Mouse (Mus musculus): ENCODE results near the gene Tubd1. TPM values are rescaled to one million over a fixed set of nuclear protein-coding genes. Genes with fewer than 3 reads are reported as not detected.

The Tubd1 gene
- polyA plus RNA-seq, 1 experiment from 2014 or later = 9.9 TPM

DNA sequence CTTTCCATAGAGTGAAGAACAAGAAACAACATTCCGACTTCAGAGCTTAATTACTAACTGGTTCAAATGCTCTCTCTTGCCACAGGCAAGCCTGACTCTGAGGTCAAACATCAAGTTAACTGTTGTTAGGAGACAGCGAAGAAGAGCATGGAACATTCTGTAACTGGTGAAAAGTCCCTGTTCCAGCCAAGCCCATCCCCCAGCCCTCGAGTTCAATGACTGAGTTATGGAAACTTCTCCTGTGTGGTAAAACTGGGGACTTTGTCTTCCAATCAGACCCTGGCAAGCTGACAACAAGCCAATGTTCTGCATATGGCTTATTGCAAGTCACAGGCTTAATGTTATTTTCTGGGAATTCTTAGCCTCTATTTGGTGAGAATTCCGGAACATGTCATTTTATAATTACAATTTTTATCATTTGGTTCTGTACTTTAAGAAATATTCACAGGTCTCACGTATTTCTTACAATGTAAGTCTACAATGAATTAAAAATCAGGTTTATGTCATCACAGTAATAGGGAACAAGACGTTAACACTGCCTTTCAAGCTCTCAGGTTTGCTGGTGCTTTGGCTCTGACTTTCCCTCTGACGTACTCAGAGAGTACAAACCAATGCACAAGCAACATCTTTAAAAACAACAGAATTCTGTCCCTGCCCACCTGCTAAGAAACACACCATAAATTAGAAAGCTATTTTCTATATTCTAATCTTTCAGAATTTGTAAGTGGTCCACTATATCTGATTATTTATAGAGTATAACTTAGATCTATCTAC lies 51.6 kb downstream of the Tubd1 start:
- H3K27me3 ChIP-seq = no peaks in the 10 kb centered on the region

DNA sequence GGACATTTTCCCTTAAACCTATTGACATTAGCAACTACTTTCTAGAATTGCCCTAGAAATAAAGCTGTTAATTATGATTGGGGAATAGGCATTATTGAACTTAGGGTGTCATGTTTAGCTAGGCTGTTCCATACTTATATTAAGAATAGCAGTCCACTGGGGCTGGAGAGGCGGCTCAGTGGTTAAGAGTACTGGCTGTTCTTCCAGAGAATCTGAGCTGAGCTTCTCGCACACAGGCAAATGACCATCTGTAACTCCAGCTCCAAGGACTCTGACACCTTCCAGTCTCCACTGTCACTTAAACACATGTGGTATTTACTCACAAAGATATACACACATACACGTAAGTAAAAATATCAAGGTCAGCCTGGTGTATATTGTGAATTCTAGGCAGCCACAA lies 52.2 kb downstream of the Tubd1 start:
- no peak for ATAC-seq
- Histone ChIP-seq H3K9me3 (replicated peaks) (no peaks in the 10 kb centered on the region), H3K9ac (no peak overlapping the region), H3K4me1 (peaks cover 5% of the 10 kb centered on the region; the same call in 1 of the 2 replicates), H3K4me2 (no peak overlapping the region), H3K36me3 (ENCODE audit: poor library complexity, severe bottlenecking) (no peaks in the 10 kb centered on the region; the same call in 1 of the 2 replicates), H3K27ac (no peak overlapping the region), H3K4me3 (no peak overlapping the region), H3K27me3 (no peaks in the 10 kb centered on the region)
- 93% methylated on average over 3 of the region's 3 CpGs for WGBS

More for the DNA sequence above, 51.6 kb downstream of the Tubd1 start:
- Histone ChIP-seq H3K9me3 (replicated peaks) (no peaks in the 10 kb centered on the region), H3K4me3 (no peak overlapping the region), H3K4me1 (peaks cover 5% of the 10 kb centered on the region; the same call in 1 of the 2 replicates), H3K4me2 (no peak overlapping the region), H3K27ac (no peak overlapping the region), H3K36me3 (ENCODE audit: poor library complexity, severe bottlenecking) (no peaks in the 10 kb centered on the region; the same call in 1 of the 2 replicates), H3K9ac (no peak overlapping the region)
- WGBS = 89% methylated on average over 7 of the region's 7 CpGs
- ATAC-seq = no peak

DNA sequence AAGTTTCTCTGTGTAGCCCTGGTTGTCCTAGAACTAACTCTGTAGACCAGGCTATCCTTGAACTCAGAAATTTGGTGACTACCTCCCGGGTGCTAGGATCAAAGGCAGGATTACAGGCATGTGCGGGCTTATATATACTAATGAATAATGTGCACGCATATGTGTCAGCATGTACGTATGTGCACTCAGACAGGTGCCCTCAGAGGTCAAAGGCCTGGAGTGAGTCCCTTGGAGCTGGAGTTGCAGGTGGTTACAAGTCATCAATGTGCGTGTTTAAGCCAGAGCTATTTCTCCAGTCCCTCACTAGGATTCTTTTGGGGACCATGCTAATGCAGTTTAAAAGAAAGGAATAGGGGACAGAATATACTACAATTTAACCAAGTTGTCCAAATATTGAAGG lies 53.4 kb downstream of the Tubd1 start:
- ATAC-seq = no peak
- WGBS = 91% methylated on average over 5 of the region's 5 CpGs
- H3K36me3 ChIP-seq (ENCODE audit: poor library complexity, severe bottlenecking) = no peaks in the 10 kb centered on the region; the same call in 1 of the 2 replicates
- H3K9ac ChIP-seq = no peak overlapping the region
- no peak overlapping the region for H3K4me3 ChIP-seq
- no peak overlapping the region for H3K4me2 ChIP-seq
- H3K9me3 ChIP-seq (replicated peaks) = no peaks in the 10 kb centered on the region
- H3K27ac ChIP-seq = no peak overlapping the region
- H3K27me3 ChIP-seq = no peaks in the 10 kb centered on the region
- H3K4me1 ChIP-seq = peaks cover 2% of the 10 kb centered on the region; the same call in 1 of the 2 replicates

DNA sequence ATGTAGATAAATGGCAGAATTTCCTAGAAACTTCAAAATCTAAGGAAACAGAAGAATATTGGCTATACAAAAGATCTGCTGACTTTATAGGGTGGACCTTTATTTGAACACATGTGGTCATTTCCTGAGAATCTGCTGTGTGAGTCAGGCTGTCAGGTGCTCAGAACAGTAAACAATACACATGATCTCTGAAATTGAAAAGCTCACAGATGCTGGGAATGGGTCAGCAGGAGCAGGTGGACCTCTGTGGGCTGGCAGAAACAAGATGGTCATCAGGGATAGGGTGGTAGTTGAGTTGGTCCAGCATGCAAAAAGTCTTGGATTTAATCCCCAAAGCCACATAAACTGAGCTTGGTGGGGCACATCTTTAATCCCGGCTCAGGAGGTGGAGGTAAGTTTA lies 53.8 kb downstream of the Tubd1 start:
- WGBS = 70% methylated on average over 1 of the region's 1 CpGs

DNA sequence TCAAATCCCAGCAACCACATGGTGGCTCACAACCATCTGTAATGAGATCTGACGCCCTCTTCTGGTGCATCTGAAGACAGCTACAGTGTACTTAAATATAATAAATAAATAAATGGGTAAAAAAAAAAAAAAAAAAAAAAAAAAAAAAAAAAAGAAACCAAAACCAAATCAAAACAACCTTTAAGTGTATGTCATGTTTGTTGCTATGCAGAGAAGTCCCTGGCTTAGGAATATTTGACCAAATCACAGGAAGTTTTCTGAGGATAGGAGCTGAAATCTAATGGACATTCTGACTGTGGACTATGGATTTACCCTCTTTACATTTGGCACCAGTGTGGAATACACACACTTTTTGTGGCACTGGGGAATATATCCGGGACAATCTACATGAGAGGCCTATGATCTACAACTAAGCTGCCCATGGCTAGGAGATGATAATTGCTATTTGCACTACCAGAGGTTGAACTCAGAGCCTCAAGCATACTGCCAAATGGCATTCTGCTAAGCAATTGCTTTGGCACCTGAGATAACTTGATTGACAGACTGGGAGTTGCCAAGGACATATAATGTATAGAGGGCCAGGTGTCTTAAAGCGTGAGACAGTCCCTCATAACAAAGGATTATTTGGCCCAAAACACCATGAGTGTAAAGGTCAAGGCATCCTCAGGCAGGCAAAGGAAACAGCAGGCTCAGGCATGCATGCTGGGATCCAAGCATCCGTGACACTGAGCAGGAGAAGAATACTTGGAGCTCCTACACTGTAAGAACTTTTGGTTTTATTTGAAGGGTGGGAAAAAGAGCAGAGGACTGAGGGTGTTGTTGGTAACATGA lies 54.8 kb downstream of the Tubd1 start:
- H3K27ac ChIP-seq = no peak overlapping the region
- H3K36me3 ChIP-seq (ENCODE audit: poor library complexity, severe bottlenecking) = peaks cover 2% of the 10 kb centered on the region; the same call in 1 of the 2 replicates
- no peak overlapping the region for H3K4me3 ChIP-seq
- no peak overlapping the region for H3K4me2 ChIP-seq
- H3K4me1 ChIP-seq = no peaks in the 10 kb centered on the region
- no peaks in the 10 kb centered on the region for H3K9me3 ChIP-seq (replicated peaks)
- 79% methylated on average over 4 of the region's 4 CpGs for WGBS
- H3K27me3 ChIP-seq = no peaks in the 10 kb centered on the region
- no peak for ATAC-seq
- H3K9ac ChIP-seq = no peak overlapping the region

More for the DNA sequence above, 53.8 kb downstream of the Tubd1 start:
- Histone ChIP-seq H3K9me3 (replicated peaks) (no peaks in the 10 kb centered on the region), H3K27ac (no peak overlapping the region), H3K9ac (no peak overlapping the region), H3K4me2 (no peak overlapping the region), H3K4me1 (no peaks in the 10 kb centered on the region; the same call in 1 of the 2 replicates), H3K4me3 (no peak overlapping the region), H3K36me3 (ENCODE audit: poor library complexity, severe bottlenecking) (no peaks in the 10 kb centered on the region; the same call in 1 of the 2 replicates), H3K27me3 (no peaks in the 10 kb centered on the region)
- no peak for ATAC-seq

DNA sequence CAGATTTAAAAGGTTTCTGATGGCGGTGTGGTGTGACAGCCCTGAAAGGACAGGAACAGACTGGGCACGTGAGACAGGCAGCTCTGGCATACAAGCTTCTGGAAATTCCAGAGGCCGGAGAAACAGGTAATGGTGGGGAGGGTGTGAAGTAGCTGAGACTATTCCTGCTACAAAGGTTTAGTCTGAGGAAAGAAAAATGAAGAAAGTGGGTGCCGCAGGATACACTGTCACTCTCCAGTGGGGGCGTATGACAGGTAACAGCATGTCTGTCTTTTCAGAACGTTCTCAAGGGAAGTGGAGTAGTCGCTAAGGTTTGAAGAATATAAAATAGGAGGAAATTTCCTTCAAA lies 55.4 kb downstream of the Tubd1 start:
- Histone ChIP-seq H3K27ac (no peak overlapping the region), H3K9ac (no peak overlapping the region), H3K27me3 (no peaks in the 10 kb centered on the region), H3K4me3 (no peak overlapping the region), H3K9me3 (replicated peaks) (no peaks in the 10 kb centered on the region), H3K4me2 (no peak overlapping the region), H3K4me1 (no peaks in the 10 kb centered on the region), H3K36me3 (ENCODE audit: poor library complexity, severe bottlenecking) (peaks cover 3% of the 10 kb centered on the region; the same call in 1 of the 2 replicates)
- ATAC-seq = no peak
- WGBS = 92% methylated on average over 7 of the region's 7 CpGs

DNA sequence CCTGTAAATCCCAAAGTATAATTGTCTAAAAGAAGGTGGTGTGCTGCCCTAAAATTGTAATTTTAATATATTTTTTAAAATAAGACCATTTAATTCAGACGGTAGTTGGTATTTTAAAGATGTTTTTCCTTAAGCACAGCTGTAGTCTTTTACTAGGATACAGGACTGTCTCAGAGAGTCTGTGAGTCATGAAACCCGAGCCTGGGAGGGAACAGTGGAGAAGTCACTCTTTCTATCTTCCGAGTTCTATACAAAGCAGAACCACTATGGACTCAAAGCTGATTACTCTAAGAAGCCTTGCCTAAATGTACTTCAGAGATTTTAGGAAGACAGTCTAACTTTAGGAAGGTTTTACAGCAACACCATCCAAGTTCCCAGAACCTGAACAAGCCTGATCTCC lies 57.3 kb downstream of the Tubd1 start:
- Histone ChIP-seq H3K27ac (no peak overlapping the region), H3K27me3 (no peaks in the 10 kb centered on the region), H3K9me3 (replicated peaks) (no peaks in the 10 kb centered on the region), H3K9ac (no peak overlapping the region), H3K4me2 (no peak overlapping the region), H3K4me3 (no peak overlapping the region), H3K36me3 (ENCODE audit: poor library complexity, severe bottlenecking) (peaks cover 15% of the 10 kb centered on the region), H3K4me1 (no peaks in the 10 kb centered on the region)
- WGBS = 74% methylated on average over 3 of the region's 3 CpGs
- no peak for ATAC-seq

DNA sequence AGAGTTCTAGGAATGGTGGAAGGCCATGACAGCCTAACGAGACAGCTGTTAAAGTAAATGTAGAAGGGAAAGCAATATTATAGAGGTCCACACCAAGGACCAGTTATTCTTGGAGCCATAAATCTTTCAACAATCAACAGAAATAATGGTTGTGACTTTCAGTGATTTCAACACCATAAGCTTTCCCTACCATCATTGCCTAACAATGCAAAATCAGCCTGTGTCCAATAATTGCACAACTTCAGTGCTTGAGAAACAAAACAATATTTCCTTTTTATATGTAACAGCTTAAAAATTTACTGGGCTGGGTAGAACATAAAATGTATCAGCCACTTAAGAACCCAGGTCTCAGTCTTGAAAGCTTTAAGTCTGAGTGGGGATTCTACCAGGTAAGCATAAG lies 58.9 kb downstream of the Tubd1 start:
- Histone ChIP-seq H3K9ac (no peak overlapping the region), H3K4me1 (no peaks in the 10 kb centered on the region), H3K9me3 (replicated peaks) (no peaks in the 10 kb centered on the region), H3K27ac (no peak overlapping the region), H3K4me2 (no peak overlapping the region), H3K36me3 (ENCODE audit: poor library complexity, severe bottlenecking) (peaks cover 17% of the 10 kb centered on the region), H3K4me3 (no peak overlapping the region), H3K27me3 (no peaks in the 10 kb centered on the region)
- WGBS = 91% methylated on average over 1 of the region's 1 CpGs
- no peak for ATAC-seq

DNA sequence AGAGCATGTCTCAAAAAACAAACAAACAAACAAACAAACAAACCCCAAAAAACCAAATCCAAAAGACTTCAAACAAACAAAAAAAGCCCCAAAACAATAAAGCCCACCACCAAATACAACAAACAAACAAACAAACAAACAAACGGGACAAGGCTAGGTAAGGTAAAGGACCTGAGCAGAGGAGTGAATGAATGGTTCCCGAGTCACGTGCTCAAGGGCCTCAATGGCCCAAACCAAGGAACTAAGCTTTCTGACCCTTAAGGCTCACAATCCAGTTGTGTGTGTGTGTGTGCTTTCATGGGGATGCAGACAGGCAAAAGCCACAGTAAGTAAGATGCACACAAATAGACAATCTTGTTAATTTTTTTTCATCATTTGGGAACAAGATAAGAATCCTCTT lies 59.5 kb downstream of the Tubd1 start:
- Histone ChIP-seq H3K27ac (no peak overlapping the region), H3K9ac (no peak overlapping the region), H3K36me3 (ENCODE audit: poor library complexity, severe bottlenecking) (peaks cover 17% of the 10 kb centered on the region), H3K9me3 (replicated peaks) (no peaks in the 10 kb centered on the region), H3K4me2 (no peak overlapping the region), H3K4me1 (no peaks in the 10 kb centered on the region), H3K4me3 (no peak overlapping the region), H3K27me3 (no peaks in the 10 kb centered on the region)
- ATAC-seq = no peak
- 89% methylated on average over 3 of the region's 3 CpGs for WGBS

DNA sequence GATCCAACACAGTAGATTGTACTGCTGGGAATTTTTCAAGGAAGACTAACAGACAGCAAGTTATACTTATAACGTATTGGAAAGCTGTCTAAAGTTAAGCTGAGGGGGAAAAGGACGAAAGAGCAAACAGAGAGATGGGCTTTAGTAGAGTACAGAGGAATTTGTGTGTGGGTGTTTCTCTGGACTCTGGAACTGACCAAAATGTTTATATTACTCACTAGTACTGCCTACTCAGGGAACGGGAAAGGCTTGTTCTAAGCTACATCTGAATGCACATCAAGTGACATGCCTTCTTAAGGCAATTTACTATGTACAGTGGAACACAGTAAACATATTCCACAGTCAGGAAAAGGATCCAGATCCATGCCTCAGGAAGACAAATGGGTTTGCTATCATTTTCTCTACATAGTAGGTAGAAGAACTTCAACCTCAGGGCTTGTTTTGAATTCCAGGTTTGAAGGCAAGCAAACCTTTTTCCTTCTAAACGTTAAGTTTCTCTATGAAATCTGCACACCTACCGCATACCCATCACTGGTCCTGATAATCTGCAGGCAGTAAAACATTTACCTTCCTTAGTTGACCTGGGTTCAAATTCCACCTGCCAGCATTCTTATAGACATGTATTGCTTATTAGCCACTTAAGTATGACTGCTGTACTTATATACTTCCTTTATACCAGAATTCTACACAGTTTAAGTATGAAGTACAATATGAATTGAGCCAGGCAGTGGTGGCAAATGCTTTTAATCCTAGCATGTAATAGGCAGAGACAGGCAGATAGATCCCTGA lies 60.1 kb downstream of the Tubd1 start:
- no peaks in the 10 kb centered on the region for H3K9me3 ChIP-seq (replicated peaks)
- no peak overlapping the region for H3K4me2 ChIP-seq
- no peak overlapping the region for H3K9ac ChIP-seq
- 94% methylated on average over 5 of the region's 5 CpGs for WGBS
- ATAC-seq = no peak
- no peak overlapping the region for H3K27ac ChIP-seq
- no peaks in the 10 kb centered on the region for H3K4me1 ChIP-seq
- no peak overlapping the region for H3K4me3 ChIP-seq
- no peaks in the 10 kb centered on the region for H3K27me3 ChIP-seq
- peaks cover 17% of the 10 kb centered on the region for H3K36me3 ChIP-seq (ENCODE audit: poor library complexity, severe bottlenecking)

DNA sequence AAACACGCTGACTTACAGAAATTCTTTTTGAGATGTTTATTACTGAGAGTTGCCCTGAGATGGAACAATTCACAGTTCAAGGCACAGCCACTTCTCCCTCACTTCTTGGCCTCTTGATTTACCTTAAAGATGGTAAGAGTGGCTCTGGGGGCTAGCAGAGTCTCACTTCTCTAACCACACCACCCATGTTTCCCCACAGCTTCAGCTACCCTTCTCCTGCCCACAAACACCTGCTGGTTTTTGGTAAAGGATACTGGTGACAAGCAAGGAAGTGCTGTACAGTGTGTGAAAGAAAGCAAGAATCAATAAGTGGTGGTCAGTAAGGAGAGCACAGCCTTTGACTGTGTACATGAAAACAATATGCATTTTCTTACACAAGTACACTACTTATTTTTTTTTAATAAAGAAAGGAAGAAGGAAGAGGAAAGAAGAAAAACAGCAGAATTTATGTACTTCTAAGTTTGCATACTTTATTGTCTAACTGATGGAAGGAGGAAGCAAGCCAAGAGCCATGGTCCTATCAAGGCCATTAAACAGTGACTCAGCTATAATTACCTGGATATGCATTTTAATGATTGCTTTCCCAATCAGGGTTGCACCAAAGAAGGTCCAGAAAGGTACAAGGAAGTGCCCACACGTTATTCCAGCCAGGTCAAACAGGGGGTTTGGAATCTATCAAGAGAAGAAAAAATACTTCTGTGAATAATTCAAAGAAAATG lies 62.0 kb downstream of the Tubd1 start:
- H3K4me1 ChIP-seq = no peaks in the 10 kb centered on the region
- H3K9me3 ChIP-seq (replicated peaks) = no peaks in the 10 kb centered on the region
- no peak for ATAC-seq
- H3K36me3 ChIP-seq (ENCODE audit: poor library complexity, severe bottlenecking) = peaks cover 17% of the 10 kb centered on the region
- H3K4me2 ChIP-seq = no peak overlapping the region
- 93% methylated on average over 2 of the region's 2 CpGs for WGBS
- no peaks in the 10 kb centered on the region for H3K27me3 ChIP-seq
- H3K9ac ChIP-seq = no peak overlapping the region
- no peak overlapping the region for H3K27ac ChIP-seq
- H3K4me3 ChIP-seq = no peak overlapping the region
